Mouse (Mus musculus) small intestine, adult 2 months (tissue): ENCODE data around the gene Aldh16a1.

Experiments used
- CTCF ChIP-seq: fragments of 200-500 bp; IDR thresholded peaks from 2 replicates; pipeline ENCODE4 v1.5.1; 2012; ENCODE audit warnings: low read depth, mild to moderate bottlenecking, control low read depth, inconsistent platforms, low read length, moderate library complexity, mixed read lengths; ENCODE audit not compliant: insufficient replicate concordance, insufficient read length; ENCODE audit errors: extremely low read depth
- POLR2A ChIP-seq: fragments of 200-500 bp; IDR thresholded peaks from 2 replicates; pipeline ENCODE4 v1.6.1; 2012; ENCODE audit warnings: low read depth, mild to moderate bottlenecking, control low read depth, inconsistent platforms, low read length, moderate library complexity

GRCm38 (mm10) chr7:45094121-45094520 lies 60.3 kb downstream of the Aldh16a1 start:
- TF ChIP-seq CTCF: no peak
- TF ChIP-seq POLR2A: no peak
